In genomic region chr15:20872518-20872917, GRCm38 (mm10) we compare ENCODE assay signal across 20 mouse cellular contexts.
DNase-seq lines count a peak whose midpoint lies in the region; ATAC-seq lines count a peak whose summit lies in the region.
"Had no signal": no experiment of that assay in that cellular context is flagged by ENCODE, and none has a peak within 500 bp of the region (broad histone marks: within the 10 kb centered on the region; RNA-seq: fewer than 3 reads in every experiment).

No protein-coding gene starts in this region.

- DNase-seq in frontal cortex, postnatal 25 days (ENCODE audit: low spot score in 2 of 2), result no peak
- DNase-seq in ZHBTc4 (ENCODE audit: low read depth, low spot score), result peak; percentile 1
- DNase-seq in telencephalon, adult 2 months (ENCODE audit: low read depth, low spot score), result peak; percentile 43
- no peak for DNase-seq in heart, adult 18-20 months
- DNase-seq in adrenal gland, postnatal 25 days, result no peak
- DNase-seq: adrenal gland, adult 2 months; adrenal gland, postnatal 10 days; adrenal gland, postnatal 36 days; B cell, adult 2 months; cerebellum, adult 11 months; cerebellum, adult 18-20 months; cerebellum, adult 8-10 months; cerebellum, adult 9-11 months; cerebellum, postnatal 14 days; cerebellum, postnatal 36 days; embryo, embryonic 11 days had no signal

- peak; percentile 96 for ATAC-seq in frontal cortex, adult (ENCODE audit: low TSS enrichment)
- ATAC-seq: CD4-positive, CD25-positive, alpha-beta regulatory T cell, adult 4 months; forebrain, embryonic 14.5 days; forebrain, embryonic 16.5 days had no signal

Comparison
In these comparisons a context has a peak if more than half of its experiments do, and no peak if none do; other contexts are left out.
1. DNase-seq: peak in ZHBTc4 (single experiment) and telencephalon, adult 2 months (single experiment); none in frontal cortex, postnatal 25 days (0 of 2), heart, adult 18-20 months (0 of 2) and adrenal gland, postnatal 25 days (single experiment).